Comparison of ENCODE assay signal across 8 mouse cellular contexts in genomic region chr5:142628726-142629662, GRCm38 (mm10). TPM values are rescaled to one million over a fixed set of nuclear protein-coding genes. Genes with fewer than 3 reads are reported as not detected.
DNase-seq lines count a peak whose midpoint lies in the region; ATAC-seq and TF ChIP-seq lines count a peak whose summit lies in the region.

No protein-coding gene starts in this region.

- H3K27ac ChIP-seq in forebrain, embryonic 15.5 days (replicated peaks): peak overlapping the region; percentile 78
- peak overlapping the region; percentile 90 for H3K27ac ChIP-seq in layer of hippocampus, adult 2 months
- H3K27ac ChIP-seq in lung, embryonic 14.5 days (ENCODE audit: low read depth): peak overlapping the region; percentile 88
- no peak overlapping the region for H3K27ac ChIP-seq in olfactory bulb, adult 2 months (ENCODE audit: insufficient read depth, low read depth, low read length)
- 0 out of 2 replicates have a peak overlapping the region, but pooled peaks have one; percentile 26 for H3K27ac ChIP-seq in thymus, adult 2 months (ENCODE audit: control insufficient read depth, insufficient read depth, low read length)

- peak overlapping the region; percentile 83 for H3K9ac ChIP-seq in forebrain, embryonic 15.5 days (replicated peaks)
- peak overlapping the region; percentile 92 for H3K9ac ChIP-seq in lung, embryonic 14.5 days

- peak overlapping the region; percentile 84 for H3K4me3 ChIP-seq in forebrain, embryonic 15.5 days
- H3K4me3 ChIP-seq in layer of hippocampus, adult 2 months: peak overlapping the region; percentile 96
- peak overlapping the region; percentile 95 for H3K4me3 ChIP-seq in lung, embryonic 14.5 days (ENCODE audit: low read depth, low read length)
- peak overlapping the region; percentile 75 for H3K4me3 ChIP-seq in olfactory bulb, adult 2 months (ENCODE audit: insufficient read depth, low read depth, low read length)
- H3K4me3 ChIP-seq in thymus, adult 2 months (ENCODE audit: control insufficient read depth, insufficient read depth, low read length): peak overlapping the region; percentile 62

- peak overlapping the region; percentile 93 for H3K4me2 ChIP-seq in forebrain, embryonic 15.5 days (replicated peaks)
- H3K4me2 ChIP-seq in lung, embryonic 14.5 days: peak overlapping the region; percentile 91

- no peaks in the 10 kb centered on the region for H3K9me3 ChIP-seq in forebrain, embryonic 15.5 days
- no peaks in the 10 kb centered on the region for H3K9me3 ChIP-seq in lung, embryonic 14.5 days (ENCODE audit: low read depth, low read length)

- intact Hi-C loops in heart, postnatal 36 days (cut with DNase I): loop anchor here (5.0 kb wide), 1 partner anchor 127 kb away; no protein-coding TSS in a partner anchor

- TF ChIP-seq CTCF in layer of hippocampus, adult 2 months (conservative IDR thresholded peaks at IDR 0.05): no peak
- TF ChIP-seq CTCF in lung, embryonic 14.5 days (IDR thresholded peaks at IDR 0.05; ENCODE audit: low read depth): no peak
- no peak for TF ChIP-seq CTCF in olfactory bulb, adult 2 months (IDR thresholded peaks at IDR 0.05; ENCODE audit: insufficient read depth, low read depth, low read length)
- TF ChIP-seq CTCF in thymus, adult 2 months (IDR thresholded peaks at IDR 0.05; ENCODE audit: borderline replicate concordance, control insufficient read depth, extremely low read depth, insufficient read depth, low read length, poor library complexity): no peak; the same call in 1 of the 2 replicates

- H3K36me3 ChIP-seq in forebrain, embryonic 15.5 days: peaks cover 9% of the 10 kb centered on the region
- H3K36me3 ChIP-seq in lung, embryonic 14.5 days (ENCODE audit: insufficient read depth): peaks cover 4% of the 10 kb centered on the region
- H3K36me3 ChIP-seq in thymus, adult 2 months (ENCODE audit: control insufficient read depth, insufficient read depth, low read length): peaks cover 3% of the 10 kb centered on the region; the same call in 1 of the 2 replicates

- TF ChIP-seq POLR2A in olfactory bulb, adult 2 months (IDR thresholded peaks at IDR 0.05; ENCODE audit: insufficient read depth, low read depth, low read length): peak; percentile 88
- peak; percentile 97 for TF ChIP-seq POLR2A in thymus, adult 2 months (IDR thresholded peaks at IDR 0.05; ENCODE audit: control insufficient read depth, extremely low read depth, insufficient read depth, low read length, poor library complexity)

- no peaks in the 10 kb centered on the region for H3K27me3 ChIP-seq in forebrain, embryonic 15.5 days
- no peaks in the 10 kb centered on the region for H3K27me3 ChIP-seq in lung, embryonic 14.5 days (ENCODE audit: insufficient read depth, low read length)
- H3K27me3 ChIP-seq in thymus, adult 2 months (ENCODE audit: control insufficient read depth, insufficient read depth, low read length): no peaks in the 10 kb centered on the region

- peaks cover 18% of the 10 kb centered on the region for H3K4me1 ChIP-seq in forebrain, embryonic 15.5 days
- H3K4me1 ChIP-seq in lung, embryonic 14.5 days (ENCODE audit: insufficient read depth): peaks cover 8% of the 10 kb centered on the region; the same call in 1 of the 2 replicates
- H3K4me1 ChIP-seq in olfactory bulb, adult 2 months (ENCODE audit: control insufficient read depth, insufficient read depth, low read length): no peaks in the 10 kb centered on the region
- H3K4me1 ChIP-seq in thymus, adult 2 months (replicated peaks; ENCODE audit: control insufficient read depth, insufficient read depth, low read length): peaks cover 17% of the 10 kb centered on the region

- peak; percentile 98 for DNase-seq in ES-CJ7 (ENCODE audit: low read depth, low spot score)
- peak; percentile 97 for DNase-seq in cerebellum, adult 11 months
- DNase-seq in heart, postnatal 36 days: peak; percentile 96 to 97
- peak; percentile 96 for DNase-seq in layer of hippocampus, adult 2 months (ENCODE audit: low spot score in 2 of 2)
- DNase-seq in lung, embryonic 14.5 days: peak; percentile 98
- DNase-seq in thymus, adult 2 months: peak; percentile 99

- peak; percentile 98 for ATAC-seq in forebrain, embryonic 15.5 days (replicated peaks)
- peak; percentile 98 for ATAC-seq in lung, embryonic 14.5 days (ENCODE audit: insufficient read depth)

- WGBS in forebrain, embryonic 15.5 days: 1% methylated on average over 69 of the region's 69 CpGs
- WGBS in lung, embryonic 14.5 days: 1% methylated on average over 68 of the region's 69 CpGs
- WGBS in olfactory bulb, adult 2 months: under 1% methylated on average over 69 of the region's 69 CpGs
- WGBS in thymus, adult 2 months: 1% methylated on average over 69 of the region's 69 CpGs

RNA-seq across cellular contexts. Expression of gene Wipi2, which starts 1.5 kb away (rescaled TPM):
- 48.8 and 51.0 TPM in 2 replicates for polyA plus RNA-seq in forebrain, embryonic 15.5 days (2015; fragmentation: Nextera tagmentation; extraction: Ambion mirVana)
- total RNA-seq in heart, postnatal 36 days (2021): 10 to 100 TPM; 41.0 to 45.1 TPM
- 100 to 1,000 TPM in 1 of 2 experiments, 10 to 100 TPM in 1; 99.8 to 102 TPM for total RNA-seq in layer of hippocampus, adult 2 months (2021)
- polyA plus RNA-seq in lung, embryonic 14.5 days (2014; fragmentation: Nextera tagmentation; extraction: Ambion mirVana): 47.7 and 53.0 TPM in 2 replicates
- not detected in 2 replicates for polyA plus RNA-seq in olfactory bulb, adult 2 months (2012; ENCODE audit: insufficient read depth, insufficient read length, low replicate concordance, missing spikeins)
- polyA plus RNA-seq in thymus, adult 2 months (2012; rRNA removed): 54.4 and 65.6 TPM in 2 replicates

RNA-seq across cellular contexts. Expression of gene Mmd2, which starts 20.4 kb away (rescaled TPM):
- polyA plus RNA-seq in forebrain, embryonic 15.5 days (2015; fragmentation: Nextera tagmentation; extraction: Ambion mirVana): 76.8 and 79.9 TPM in 2 replicates
- total RNA-seq in heart, postnatal 36 days (2021): under 1 TPM in 1 of 2 experiments, not detected in 1; 0.28 TPM
- 100 to 1,000 TPM; 155 to 167 TPM for total RNA-seq in layer of hippocampus, adult 2 months (2021)
- polyA plus RNA-seq in lung, embryonic 14.5 days (2014; fragmentation: Nextera tagmentation; extraction: Ambion mirVana): 0.11 TPM in 1 of 2 replicates, not detected in the other
- not detected in 2 replicates for polyA plus RNA-seq in olfactory bulb, adult 2 months (2012; ENCODE audit: insufficient read depth, insufficient read length, low replicate concordance, missing spikeins)
- polyA plus RNA-seq in thymus, adult 2 months (2012; rRNA removed): 0.20 and 0.54 TPM in 2 replicates

Comparison
In these comparisons a context has a peak if more than half of its experiments do, and no peak if none do; other contexts are left out.
1. RNA of gene Mmd2, which starts 20.4 kb away (polyA plus RNA-seq): 76.8 to 79.9 TPM in forebrain, embryonic 15.5 days and not detected in olfactory bulb, adult 2 months; 0.20 to 0.54 TPM in thymus, adult 2 months and 0.11 TPM in lung, embryonic 14.5 days; every median in the first group is over 10 times any median in the second.
2. Peak in every context shown above with its lines, with median percentiles within 50 percentile points of each other: DNase-seq and H3K4me3 ChIP-seq.